Mouse (Mus musculus): ENCODE measurements around the gene Rasgef1b. TPM values are rescaled to one million over a fixed set of nuclear protein-coding genes. Genes with fewer than 3 reads are reported as not detected.

The Rasgef1b gene
- polyA plus RNA-seq, 1 experiment from 2014 or later, result 115 TPM

GRCm38 (mm10) chr5:99451416-99451815 lies 277.4 kb downstream of the Rasgef1b start:
- no peak overlapping the region for H3K4me3 ChIP-seq
- peak overlapping the region; percentile 48; the same call in 1 of the 2 replicates for H3K27ac ChIP-seq (replicated peaks)
- no peak overlapping the region for H3K4me2 ChIP-seq (replicated peaks)
- no peaks in the 10 kb centered on the region for H3K36me3 ChIP-seq
- no peaks in the 10 kb centered on the region for H3K27me3 ChIP-seq
- no peak overlapping the region for H3K9ac ChIP-seq (replicated peaks)
- peaks cover 32% of the 10 kb centered on the region for H3K4me1 ChIP-seq
- H3K9me3 ChIP-seq, result no peaks in the 10 kb centered on the region
- 0 out of 2 replicates have a peak, but pooled peaks have one; percentile 23 for ATAC-seq (replicated peaks)
- WGBS, result 39% methylated on average over 5 of the region's 5 CpGs

- Histone ChIP-seq H3K27ac (replicated peaks) (peak overlapping the region; percentile 48; the same call in 1 of the 2 replicates), H3K4me2 (replicated peaks) (no peak overlapping the region), H3K9ac (replicated peaks) (no peak overlapping the region), H3K36me3 (no peaks in the 10 kb centered on the region), H3K4me1 (peaks cover 32% of the 10 kb centered on the region), H3K9me3 (no peaks in the 10 kb centered on the region), H3K27me3 (no peaks in the 10 kb centered on the region), H3K4me3 (no peak overlapping the region)
- no peak for ATAC-seq (replicated peaks)
- 22% methylated on average over 4 of the region's 4 CpGs for WGBS
These were observed 277.9 kb downstream of the Rasgef1b start for GRCm38 (mm10) chr5:99450994-99451393.

GRCm38 (mm10) chr5:99450463-99450862 lies 278.4 kb downstream of the Rasgef1b start:
- Histone ChIP-seq H3K27me3 (no peaks in the 10 kb centered on the region), H3K27ac (replicated peaks) (peak overlapping the region; percentile 20; the same call in 1 of the 2 replicates), H3K4me3 (no peak overlapping the region), H3K4me1 (peaks cover 32% of the 10 kb centered on the region), H3K4me2 (replicated peaks) (no peak overlapping the region), H3K9ac (replicated peaks) (no peak overlapping the region), H3K36me3 (no peaks in the 10 kb centered on the region), H3K9me3 (no peaks in the 10 kb centered on the region)
- no peak for ATAC-seq (replicated peaks)
- WGBS, result 75% methylated on average over 3 of the region's 3 CpGs

- Histone ChIP-seq H3K9me3 (no peaks in the 10 kb centered on the region), H3K27ac (replicated peaks) (no peak overlapping the region), H3K4me1 (peaks cover 35% of the 10 kb centered on the region), H3K4me3 (no peak overlapping the region), H3K9ac (replicated peaks) (no peak overlapping the region), H3K4me2 (replicated peaks) (no peak overlapping the region), H3K27me3 (no peaks in the 10 kb centered on the region), H3K36me3 (no peaks in the 10 kb centered on the region)
- ATAC-seq (replicated peaks), result no peak
- 92% methylated on average over 6 of the region's 6 CpGs for WGBS
These were observed 281.4 kb downstream of the Rasgef1b start for GRCm38 (mm10) chr5:99447481-99447880.

- no peak for ATAC-seq (replicated peaks)
- Histone ChIP-seq H3K27ac (replicated peaks) (no peak overlapping the region), H3K27me3 (no peaks in the 10 kb centered on the region), H3K9me3 (no peaks in the 10 kb centered on the region), H3K4me3 (no peak overlapping the region), H3K9ac (replicated peaks) (no peak overlapping the region), H3K36me3 (no peaks in the 10 kb centered on the region), H3K4me1 (peaks cover 18% of the 10 kb centered on the region), H3K4me2 (replicated peaks) (no peak overlapping the region)
- 70% methylated on average over 5 of the region's 5 CpGs for WGBS
These were observed 283.6 kb downstream of the Rasgef1b start for GRCm38 (mm10) chr5:99445242-99445641.

GRCm38 (mm10) chr5:99444777-99445176 lies 284.1 kb downstream of the Rasgef1b start:
- ATAC-seq (replicated peaks), result no peak
- Histone ChIP-seq H3K36me3 (no peaks in the 10 kb centered on the region), H3K27ac (replicated peaks) (no peak overlapping the region), H3K4me3 (no peak overlapping the region), H3K9ac (replicated peaks) (no peak overlapping the region), H3K27me3 (no peaks in the 10 kb centered on the region), H3K9me3 (no peaks in the 10 kb centered on the region), H3K4me2 (replicated peaks) (no peak overlapping the region), H3K4me1 (peaks cover 23% of the 10 kb centered on the region)
- 23% methylated on average over 7 of the region's 7 CpGs for WGBS

- ATAC-seq (replicated peaks), result 0 out of 2 replicates have a peak, but pooled peaks have one; percentile 26
- Histone ChIP-seq H3K36me3 (no peaks in the 10 kb centered on the region), H3K9ac (replicated peaks) (no peak overlapping the region), H3K27me3 (no peaks in the 10 kb centered on the region), H3K27ac (replicated peaks) (peak overlapping the region; percentile 69), H3K4me3 (no peak overlapping the region), H3K4me2 (replicated peaks) (no peak overlapping the region), H3K4me1 (peaks cover 29% of the 10 kb centered on the region), H3K9me3 (no peaks in the 10 kb centered on the region)
- WGBS, result 31% methylated on average over 6 of the region's 6 CpGs
These were observed 288.8 kb downstream of the Rasgef1b start for GRCm38 (mm10) chr5:99440109-99440508.

GRCm38 (mm10) chr5:99438526-99438925 lies 290.3 kb downstream of the Rasgef1b start:
- Histone ChIP-seq H3K27ac (replicated peaks) (peak overlapping the region; percentile 57), H3K9ac (replicated peaks) (no peak overlapping the region), H3K27me3 (no peaks in the 10 kb centered on the region), H3K4me2 (replicated peaks) (no peak overlapping the region), H3K4me3 (no peak overlapping the region), H3K9me3 (no peaks in the 10 kb centered on the region), H3K36me3 (no peaks in the 10 kb centered on the region), H3K4me1 (peaks cover 20% of the 10 kb centered on the region)
- ATAC-seq (replicated peaks), result 0 out of 2 replicates have a peak, but pooled peaks have one; percentile 33
- WGBS, result 50% methylated on average over 1 of the region's 1 CpGs

- Histone ChIP-seq H3K36me3 (no peaks in the 10 kb centered on the region), H3K9me3 (no peaks in the 10 kb centered on the region), H3K4me3 (no peak overlapping the region), H3K4me1 (peaks cover 8% of the 10 kb centered on the region; the same call in 1 of the 2 replicates), H3K9ac (replicated peaks) (no peak overlapping the region), H3K4me2 (replicated peaks) (no peak overlapping the region), H3K27ac (replicated peaks) (no peak overlapping the region), H3K27me3 (no peaks in the 10 kb centered on the region)
- no peak for ATAC-seq (replicated peaks)
- WGBS, result 86% methylated on average over 4 of the region's 4 CpGs
These were observed 294.6 kb downstream of the Rasgef1b start for GRCm38 (mm10) chr5:99434226-99434625.

- no peaks in the 10 kb centered on the region for H3K27me3 ChIP-seq
These were observed 296.4 kb downstream of the Rasgef1b start for GRCm38 (mm10) chr5:99432471-99432870.

GRCm38 (mm10) chr5:99429273-99429672 lies 299.6 kb downstream of the Rasgef1b start:
- H3K27me3 ChIP-seq, result no peaks in the 10 kb centered on the region
- no peaks in the 10 kb centered on the region for H3K4me1 ChIP-seq
- no peak overlapping the region for H3K4me2 ChIP-seq (replicated peaks)
- H3K4me3 ChIP-seq, result no peak overlapping the region
- H3K36me3 ChIP-seq, result no peaks in the 10 kb centered on the region
- no peaks in the 10 kb centered on the region for H3K9me3 ChIP-seq
- ATAC-seq (replicated peaks), result no peak
- no peak overlapping the region for H3K9ac ChIP-seq (replicated peaks)
- WGBS, result 89% methylated on average over 8 of the region's 8 CpGs
- H3K27ac ChIP-seq (replicated peaks), result no peak overlapping the region

More at GRCm38 (mm10) chr5:99432471-99432870, 296.4 kb downstream of the Rasgef1b start:
- ATAC-seq (replicated peaks), result no peak
- no peaks in the 10 kb centered on the region for H3K4me1 ChIP-seq
- no peaks in the 10 kb centered on the region for H3K36me3 ChIP-seq
- no peak overlapping the region for H3K27ac ChIP-seq (replicated peaks)
- H3K4me3 ChIP-seq, result no peak overlapping the region
- 94% methylated on average over 8 of the region's 8 CpGs for WGBS
- H3K9ac ChIP-seq (replicated peaks), result no peak overlapping the region
- no peak overlapping the region for H3K4me2 ChIP-seq (replicated peaks)
- no peaks in the 10 kb centered on the region for H3K9me3 ChIP-seq

GRCm38 (mm10) chr5:99428648-99429047 lies 300.2 kb downstream of the Rasgef1b start:
- H3K36me3 ChIP-seq, result no peaks in the 10 kb centered on the region
- no peak overlapping the region for H3K9ac ChIP-seq (replicated peaks)
- H3K4me3 ChIP-seq, result no peak overlapping the region
- H3K9me3 ChIP-seq, result no peaks in the 10 kb centered on the region
- no peaks in the 10 kb centered on the region for H3K27me3 ChIP-seq
- no peak for ATAC-seq (replicated peaks)
- no peak overlapping the region for H3K27ac ChIP-seq (replicated peaks)
- 85% methylated on average over 5 of the region's 5 CpGs for WGBS
- no peak overlapping the region for H3K4me2 ChIP-seq (replicated peaks)
- no peaks in the 10 kb centered on the region for H3K4me1 ChIP-seq

- 81% methylated on average over 5 of the region's 5 CpGs for WGBS
- Histone ChIP-seq H3K9ac (replicated peaks) (no peak overlapping the region), H3K4me3 (no peak overlapping the region), H3K27me3 (no peaks in the 10 kb centered on the region), H3K36me3 (no peaks in the 10 kb centered on the region), H3K9me3 (no peaks in the 10 kb centered on the region), H3K4me1 (no peaks in the 10 kb centered on the region), H3K4me2 (replicated peaks) (no peak overlapping the region), H3K27ac (replicated peaks) (no peak overlapping the region)
- no peak for ATAC-seq (replicated peaks)
These were observed 305.6 kb downstream of the Rasgef1b start for GRCm38 (mm10) chr5:99423271-99423670.

All from forebrain, embryonic 15.5 days (tissue).